Mouse (Mus musculus) frontal cortex, adult (tissue): ENCODE measurements around the gene Pdzd2.

ENCODE experiments used
- ATAC-seq: cut with Nextera tagmentation; 2 replicates; pipeline ENCODE4 v1.9.2; 2017; ENCODE audit warnings: mild to moderate bottlenecking, moderate library complexity, mixed read lengths; ENCODE audit not compliant: low TSS enrichment

The Pdzd2 gene

DNA sequence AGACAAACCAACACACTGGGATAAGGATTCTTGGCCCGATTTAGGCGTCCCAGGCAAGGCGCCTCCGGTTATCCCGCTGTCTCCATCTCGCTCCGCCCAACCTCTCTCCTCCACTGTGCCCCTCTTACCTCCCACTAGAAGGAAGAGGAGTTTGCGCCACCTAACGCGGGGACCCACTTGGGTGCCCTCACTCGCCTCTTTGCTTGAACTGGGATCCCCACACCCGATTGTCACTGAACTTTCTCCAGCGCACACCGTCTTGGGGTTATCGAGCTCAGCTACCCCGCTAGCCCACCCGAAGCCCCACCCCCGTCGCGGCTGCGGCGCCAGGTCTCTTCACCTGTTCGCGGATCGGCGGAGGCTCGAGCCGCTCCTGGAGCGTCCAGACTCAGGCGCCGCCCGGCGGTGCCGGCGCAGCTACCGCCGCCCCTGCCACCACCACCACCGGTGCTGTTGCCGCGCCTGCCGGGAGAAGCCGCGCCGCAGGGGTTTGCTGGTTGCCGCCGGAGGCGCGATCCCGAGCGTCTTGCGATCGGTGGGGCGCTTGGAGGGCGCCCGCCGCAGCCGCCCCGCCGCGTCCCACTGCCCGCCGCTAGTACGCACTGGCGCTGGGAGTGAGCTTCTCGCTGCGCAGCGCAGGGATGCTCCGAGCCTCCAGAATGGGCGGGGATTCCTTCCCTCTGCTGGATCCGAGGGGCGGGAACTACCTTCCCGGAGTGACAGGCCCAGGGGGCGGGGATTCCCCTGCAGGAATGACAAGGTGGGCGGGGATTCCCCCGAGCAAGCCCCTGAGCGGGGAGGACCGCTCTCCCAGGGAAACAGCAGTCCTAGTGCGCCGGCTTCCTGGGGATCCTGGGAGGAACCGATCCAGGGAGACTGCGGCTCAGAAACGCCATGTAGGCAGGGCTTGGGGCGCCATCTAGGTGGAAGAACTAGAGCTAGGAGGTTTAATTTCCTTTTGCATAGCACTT, at the start of gene Pdzd2:
TSS of gene Pdzd2 (minus strand) at position 648 of the 971 bp plus-strand sequence.
- ATAC-seq, result peak; percentile 83

DNA sequence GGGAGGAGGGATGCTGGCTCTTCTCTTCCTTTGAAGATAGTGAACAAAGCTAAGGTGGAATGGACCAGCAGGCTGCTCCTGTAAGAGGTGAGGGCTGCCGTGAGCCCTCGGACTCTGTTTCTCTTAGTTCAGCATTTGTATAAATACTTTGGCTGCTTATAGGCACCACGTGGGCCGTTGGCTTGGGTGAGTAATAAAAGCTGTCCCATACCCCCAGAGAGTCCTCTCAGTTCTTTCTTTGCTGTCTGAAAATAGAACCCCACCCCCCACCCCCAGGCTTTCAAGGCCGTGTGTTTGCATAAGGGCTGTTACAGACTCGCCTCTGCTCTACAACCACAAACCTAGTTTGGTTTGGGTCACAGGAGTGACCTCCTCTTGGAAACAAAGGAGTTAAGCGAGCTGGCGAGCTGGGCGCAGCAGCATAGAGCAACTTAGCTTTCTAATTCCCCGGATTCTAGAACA, 49.7 kb upstream of the Pdzd2 start:
- peak; percentile 62 for ATAC-seq

DNA sequence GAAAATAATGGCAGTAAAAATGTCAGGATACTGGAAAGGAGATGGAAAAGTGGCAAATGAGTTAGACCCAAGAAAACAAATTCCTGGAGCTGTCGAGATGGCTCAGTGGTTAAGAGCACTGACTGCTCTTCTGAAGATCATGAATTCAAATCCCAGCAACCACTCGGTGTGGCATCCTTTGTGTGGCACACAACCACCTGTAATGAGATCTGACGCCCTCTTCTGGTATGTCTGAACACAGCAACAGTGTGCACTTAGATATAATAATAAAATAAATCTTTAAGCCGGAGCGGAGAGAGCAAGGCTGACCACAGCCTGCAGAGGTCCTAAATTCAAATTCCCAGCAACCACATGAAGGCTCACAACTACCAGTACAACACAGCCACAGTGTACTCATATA, 48.8 kb upstream of the Pdzd2 start:
- ATAC-seq, result no peak

DNA sequence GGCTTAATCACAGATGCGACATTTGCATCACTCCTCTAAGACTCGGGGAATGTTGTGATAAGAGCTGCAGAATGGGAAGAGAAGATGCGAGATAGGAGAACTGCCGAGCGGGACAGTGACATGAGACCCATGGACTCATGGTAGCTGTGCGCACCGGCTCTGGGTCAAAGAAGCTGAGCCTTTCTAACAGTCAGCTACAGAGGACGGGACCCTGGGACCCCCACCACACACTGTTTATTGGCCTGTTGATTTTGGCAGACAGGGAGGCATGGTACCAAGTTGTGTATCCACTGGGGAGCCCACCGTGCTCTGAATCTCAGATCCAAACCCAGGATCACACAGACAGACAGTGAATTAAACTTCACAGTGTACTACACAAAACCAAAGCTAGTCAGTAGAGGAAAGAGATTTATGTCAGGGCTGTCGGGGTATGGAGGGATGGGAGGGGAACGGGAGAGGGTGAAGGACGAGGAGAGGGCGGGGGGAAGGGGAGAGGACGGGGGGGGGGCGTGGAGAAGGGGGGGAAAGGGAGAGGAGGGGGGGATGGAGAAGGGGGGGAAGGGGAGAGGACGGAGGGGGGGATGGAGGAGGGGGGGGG, 42.1 kb upstream of the Pdzd2 start:
- no peak for ATAC-seq

DNA sequence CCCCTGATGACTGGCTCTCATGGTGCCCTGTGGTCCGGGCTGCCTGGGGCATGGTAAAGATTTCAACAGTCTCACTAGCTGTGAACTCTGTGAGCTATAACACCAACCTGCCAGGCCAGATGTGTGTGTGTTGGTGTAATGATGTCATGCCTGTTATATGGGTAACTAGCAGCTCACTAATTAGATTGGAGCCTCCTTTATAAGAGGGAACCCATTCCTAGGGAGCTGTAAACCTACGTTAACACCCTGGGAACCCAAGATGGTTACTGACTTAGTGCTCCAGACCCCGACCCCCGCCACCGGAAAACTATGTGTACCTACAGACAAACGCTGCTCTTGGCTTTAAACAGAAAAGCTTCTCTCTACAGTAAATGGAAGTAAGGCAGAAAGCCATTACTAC, 41.6 kb upstream of the Pdzd2 start:
- no peak for ATAC-seq

- ATAC-seq, result peak; percentile 47
These were observed 34.5 kb upstream of the Pdzd2 start for GRCm38 (mm10) chr15:12774149-12774753.

DNA sequence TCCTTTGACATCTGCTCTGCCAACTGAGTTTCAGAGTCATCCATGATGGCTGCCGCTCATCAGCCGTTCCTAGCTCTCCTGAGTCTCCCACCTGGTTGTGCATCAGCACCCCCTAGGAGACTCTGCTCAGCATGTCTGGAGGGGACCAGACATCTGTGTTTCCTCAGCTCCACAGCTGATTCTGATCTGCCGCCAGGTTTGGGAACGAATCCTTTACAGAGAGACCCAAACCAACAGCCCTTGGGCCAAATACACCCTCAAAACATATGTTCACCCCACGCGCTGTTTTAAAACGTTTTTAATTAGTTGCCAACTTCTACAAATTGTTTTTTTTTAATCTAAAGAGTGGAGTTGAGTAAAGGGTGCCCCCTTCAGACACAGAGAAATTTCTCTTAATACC, 31.2 kb upstream of the Pdzd2 start:
- peak; percentile 83 for ATAC-seq

GRCm38 (mm10) chr15:12766848-12767247, 27.1 kb upstream of the Pdzd2 start:
- no peak for ATAC-seq

- ATAC-seq, result peak; percentile 94
These were observed 23.4 kb upstream of the Pdzd2 start for GRCm38 (mm10) chr15:12763147-12763546.

DNA sequence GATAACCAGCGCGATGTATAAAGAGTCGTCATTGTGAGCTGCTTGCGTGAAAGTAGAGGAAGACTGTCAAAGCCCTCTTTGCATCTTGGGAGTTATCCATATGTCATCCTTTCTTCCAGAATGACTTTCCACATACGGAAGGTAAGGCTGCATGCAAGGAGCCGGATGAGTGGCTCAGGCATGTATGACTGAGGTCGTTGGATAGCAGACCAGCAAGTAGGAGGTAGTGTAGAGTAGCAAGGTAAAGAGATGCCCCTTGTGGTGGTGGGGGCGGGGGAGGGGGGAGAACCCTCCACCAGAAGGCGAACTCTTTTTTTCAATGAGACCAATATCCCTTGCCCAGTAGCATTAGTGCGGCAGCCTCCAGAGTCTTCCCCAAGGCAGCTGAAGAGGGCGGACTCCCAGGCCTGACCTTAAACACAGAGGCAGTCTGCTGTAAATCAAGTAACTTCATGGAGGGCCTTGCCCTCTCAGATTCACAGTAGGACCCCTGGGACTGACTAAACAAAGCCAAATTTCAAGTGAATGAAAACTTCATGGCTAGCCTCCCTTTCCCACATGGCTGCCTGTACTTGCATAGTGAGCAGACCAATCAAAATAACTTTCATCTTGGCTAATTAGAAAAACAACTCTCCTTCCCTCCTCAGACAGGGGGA, 22.7 kb upstream of the Pdzd2 start:
- no peak for ATAC-seq

DNA sequence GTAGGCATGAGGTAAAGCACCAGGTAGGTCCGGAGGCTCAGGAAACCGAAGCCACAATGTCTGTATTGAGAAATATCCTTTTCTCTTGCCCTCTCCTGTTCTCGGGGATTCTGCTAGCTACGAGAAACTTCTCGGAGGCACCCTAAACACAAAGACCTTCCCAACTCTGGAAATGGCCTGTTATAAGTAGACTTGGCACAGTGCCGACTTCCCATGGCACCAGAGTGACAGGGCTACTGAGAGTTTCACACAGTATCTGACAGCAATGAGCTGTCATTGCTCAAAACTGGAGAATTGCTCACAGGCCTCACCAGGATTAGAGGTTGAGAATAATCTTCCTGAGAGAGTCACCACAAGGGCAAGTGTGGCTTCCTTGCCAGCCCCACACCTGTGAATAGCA, 21.0 kb upstream of the Pdzd2 start:
- ATAC-seq, result no peak

DNA sequence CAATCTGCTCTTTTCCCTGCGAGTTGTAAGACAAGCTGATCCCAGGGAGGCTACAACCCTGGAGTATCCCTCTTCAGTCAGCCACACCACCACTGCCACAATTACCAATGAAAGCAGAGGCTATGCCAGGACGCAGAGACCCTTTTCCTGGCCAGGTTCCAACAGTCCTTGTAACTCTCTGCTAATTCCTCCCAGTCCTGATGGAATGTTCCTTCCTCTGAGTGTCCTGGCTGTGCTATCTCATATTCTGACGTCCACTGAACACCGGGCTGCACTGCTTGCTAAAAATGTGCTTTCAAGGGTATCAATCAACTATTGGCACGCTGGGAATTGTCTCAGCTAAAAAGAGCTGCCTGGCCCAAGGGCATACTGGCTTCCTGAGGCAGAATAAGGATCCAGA, 18.7 kb upstream of the Pdzd2 start:
- ATAC-seq, result no peak

DNA sequence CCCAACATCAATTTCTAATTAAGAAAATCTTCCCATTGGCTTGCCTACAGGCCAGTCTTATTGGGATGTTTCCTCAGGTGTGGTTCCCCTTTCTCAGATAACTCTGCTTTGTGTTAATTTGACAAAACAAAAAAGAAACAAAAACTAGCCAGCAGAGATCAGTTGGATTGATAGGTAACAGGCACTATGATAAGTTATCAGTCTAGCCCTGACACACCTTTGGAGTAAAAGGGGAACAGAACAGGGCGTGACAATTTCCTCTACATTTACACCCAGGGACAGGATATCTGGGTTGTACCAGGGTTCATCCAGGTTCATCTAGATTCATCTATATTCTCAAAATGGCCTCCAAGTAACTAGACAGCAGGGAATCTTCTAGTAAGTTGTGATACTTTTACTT, 18.0 kb upstream of the Pdzd2 start:
- no peak for ATAC-seq

DNA sequence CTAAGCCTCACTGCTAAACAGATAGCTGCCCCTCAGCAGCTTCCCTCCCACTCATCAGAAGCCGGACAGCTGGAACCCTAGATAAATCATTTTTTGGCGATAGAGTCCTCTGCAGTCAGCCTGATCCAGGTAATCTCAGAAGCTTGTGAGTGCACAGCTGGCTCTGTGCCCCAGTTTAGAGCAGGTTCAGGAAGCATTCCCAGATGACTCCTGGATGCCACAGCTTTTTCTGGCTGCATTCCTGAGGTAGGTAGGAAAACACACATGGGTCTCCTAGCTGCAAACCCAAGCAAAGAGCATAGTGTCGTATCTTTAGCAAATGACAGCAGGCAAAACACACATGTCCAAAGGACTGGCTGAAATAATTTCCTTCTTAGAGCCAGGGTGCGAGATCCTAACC, 13.5 kb upstream of the Pdzd2 start:
- ATAC-seq, result no peak

- no peak for ATAC-seq
These were observed 11.2 kb upstream of the Pdzd2 start for GRCm38 (mm10) chr15:12750963-12751362.

DNA sequence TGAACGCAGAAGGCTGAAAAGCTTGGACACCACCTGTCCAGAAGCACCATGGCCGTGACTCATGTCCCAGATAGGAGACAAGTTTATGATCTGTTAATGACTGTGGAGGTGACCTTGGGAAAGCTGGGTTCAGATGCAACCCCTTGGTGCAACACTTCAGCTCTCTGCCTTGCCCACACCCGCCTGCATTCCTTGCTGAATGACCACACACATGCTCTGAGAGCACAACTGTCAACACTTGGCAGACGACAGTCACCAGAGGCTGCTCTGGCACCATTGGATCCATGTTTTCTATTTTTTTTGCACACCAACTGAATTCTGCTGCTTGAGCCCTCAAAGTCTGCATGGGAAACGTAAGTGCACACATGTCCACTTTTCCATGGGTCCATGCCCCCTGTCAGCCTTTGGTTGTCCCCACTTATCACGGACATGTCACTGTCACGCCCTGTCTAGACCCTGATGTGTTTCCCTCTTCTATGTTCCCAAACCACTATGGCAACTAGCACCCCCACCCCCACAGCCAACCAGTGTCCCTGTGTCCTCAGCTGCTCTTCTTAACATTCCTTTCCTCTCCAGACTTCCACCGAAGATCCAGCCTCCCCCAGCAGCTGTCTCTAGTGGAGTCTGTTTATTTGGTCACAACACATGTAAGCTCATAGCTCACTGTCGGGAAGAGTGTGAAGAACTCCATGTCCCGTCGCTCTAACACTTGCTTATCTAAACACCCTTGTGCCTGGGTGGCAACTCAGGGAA, 10.0 kb upstream of the Pdzd2 start:
- ATAC-seq, result no peak

- ATAC-seq, result no peak
These were observed 2.6 kb upstream of the Pdzd2 start for GRCm38 (mm10) chr15:12742117-12742906.

GRCm38 (mm10) chr15:12738301-12739093, 1.2 kb downstream of the Pdzd2 start:
- peak; percentile 69 for ATAC-seq

DNA sequence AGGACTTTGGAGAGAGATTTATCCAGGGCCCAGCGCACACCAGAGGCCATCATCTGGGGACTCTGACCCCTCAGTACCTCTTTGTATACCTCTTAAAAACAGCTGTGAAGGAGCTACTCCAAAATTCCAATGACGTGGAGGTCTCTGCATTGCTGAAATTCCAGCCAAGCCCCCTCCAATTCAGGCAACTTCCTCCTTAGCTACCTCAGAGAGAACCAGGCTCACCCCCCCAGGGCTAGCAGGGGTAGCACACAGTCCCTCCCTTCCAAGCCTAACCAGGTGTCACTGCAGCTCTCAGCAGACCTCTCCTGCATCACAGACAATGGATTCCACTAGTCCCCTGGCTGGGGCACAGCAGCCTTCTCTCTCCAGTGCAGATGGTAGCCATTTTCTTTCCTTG, 4.5 kb downstream of the Pdzd2 start:
- no peak for ATAC-seq

DNA sequence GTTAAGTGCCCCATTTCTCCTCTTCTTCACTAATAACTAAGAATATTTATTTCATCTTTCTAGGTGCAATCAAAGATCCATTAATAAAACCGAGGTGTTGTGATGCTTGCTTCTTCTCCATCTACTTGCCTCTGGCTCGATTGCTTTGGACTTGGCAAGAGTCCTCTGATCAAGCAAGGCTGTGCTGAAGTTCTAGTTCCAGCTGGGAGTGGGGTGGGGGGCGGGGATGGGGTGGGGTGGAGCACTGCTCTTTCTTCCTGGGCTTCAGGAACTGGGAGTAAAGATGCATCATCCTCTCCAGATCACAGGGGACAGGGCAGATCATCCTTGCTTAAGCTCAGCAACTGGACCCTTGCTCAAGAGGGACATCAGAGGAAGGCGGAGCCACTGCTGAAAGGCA, 5.5 kb downstream of the Pdzd2 start:
- ATAC-seq, result no peak
